Mouse (Mus musculus): ENCODE results near the gene Plppr2.

The Plppr2 gene

GRCm38 (mm10) chr9:21960558-21961208 lies 23.9 kb downstream of the Plppr2 start:
- no peak for DNase-seq (ENCODE audit: extremely low read depth, low read depth, low spot score)

GRCm38 (mm10) chr9:21961366-21961980 lies 24.6 kb downstream of the Plppr2 start:
- DNase-seq (ENCODE audit: extremely low read depth, low read depth, low spot score) = no peak

DNA sequence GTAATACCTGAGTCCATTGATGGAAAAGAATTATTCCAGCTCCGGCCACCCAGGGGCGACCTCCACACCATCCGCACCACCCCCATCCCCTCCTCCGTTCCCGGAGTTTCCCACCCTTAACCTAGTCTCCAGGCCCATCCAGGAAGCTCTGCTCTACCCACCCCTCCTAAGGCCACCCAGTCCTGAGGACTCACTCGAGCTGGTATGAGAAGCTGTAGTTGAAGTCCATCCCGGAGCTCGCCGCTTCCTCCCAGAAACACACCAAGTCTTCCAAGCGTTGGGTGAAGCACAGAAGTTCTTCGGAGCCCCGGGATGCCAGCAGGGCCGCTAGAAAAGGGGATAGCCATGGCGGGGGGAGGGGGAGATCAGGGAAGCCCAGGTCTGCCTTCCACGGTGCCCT lies 25.2 kb downstream of the Plppr2 start:
- DNase-seq (ENCODE audit: extremely low read depth, low read depth, low spot score) = no peak

DNA sequence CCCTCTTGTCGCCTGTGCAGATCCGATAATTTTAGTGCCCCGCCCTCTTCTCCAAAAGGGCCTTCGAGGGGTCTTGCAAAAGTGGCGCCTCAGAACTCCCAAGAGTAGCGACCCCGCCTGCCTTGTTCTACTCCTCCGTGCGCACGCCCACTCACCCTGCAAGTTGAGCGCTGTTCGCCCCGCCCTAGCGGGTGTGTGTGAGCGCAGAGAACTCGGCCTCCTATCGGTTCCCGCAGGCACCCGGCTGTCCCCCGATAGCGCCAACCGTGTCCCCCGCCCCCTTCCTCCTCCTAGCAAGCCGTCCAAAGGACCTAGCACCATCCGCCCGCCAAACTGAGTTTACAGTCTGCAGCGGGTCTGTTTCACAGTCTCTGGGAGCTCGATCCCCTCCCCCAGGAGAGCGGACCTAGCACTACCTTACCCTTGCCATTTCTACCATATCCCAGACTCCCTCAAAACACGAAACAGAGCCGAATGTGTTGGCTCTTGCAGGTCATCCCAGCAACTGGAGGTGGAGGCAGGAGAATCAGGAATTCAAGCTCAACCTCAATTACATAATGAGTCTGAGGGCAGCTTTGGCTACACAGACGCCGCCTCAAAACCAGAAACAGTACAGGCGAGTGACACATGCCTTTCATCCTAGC lies 25.7 kb downstream of the Plppr2 start:
- DNase-seq (ENCODE audit: extremely low read depth, low read depth, low spot score) = no peak

DNA sequence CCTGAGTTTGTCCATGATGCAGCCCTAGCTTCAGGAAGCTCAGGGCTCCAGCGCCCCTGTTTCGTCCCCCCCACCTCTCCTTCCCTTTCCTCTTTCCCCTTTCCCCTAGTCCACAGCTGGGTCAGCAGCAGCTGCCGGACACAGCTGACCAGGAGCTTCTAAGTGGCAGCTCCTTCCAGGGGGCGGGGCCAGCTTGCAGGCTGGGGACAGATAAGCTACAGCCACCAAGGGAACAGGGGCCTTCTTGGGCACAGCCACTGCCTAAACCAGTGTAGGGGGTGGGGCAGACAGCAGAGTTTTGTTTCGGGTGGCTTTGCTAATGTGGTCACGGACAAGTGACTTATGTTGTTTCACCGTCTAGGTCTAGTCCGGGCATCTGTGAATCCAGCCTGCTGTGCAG lies 26.6 kb downstream of the Plppr2 start, which contains the start of gene Epor:
TSS of gene Epor (minus strand) at position 90 of the 400 bp plus-strand sequence.
- no peak for DNase-seq (ENCODE audit: extremely low read depth, low read depth, low spot score)

DNA sequence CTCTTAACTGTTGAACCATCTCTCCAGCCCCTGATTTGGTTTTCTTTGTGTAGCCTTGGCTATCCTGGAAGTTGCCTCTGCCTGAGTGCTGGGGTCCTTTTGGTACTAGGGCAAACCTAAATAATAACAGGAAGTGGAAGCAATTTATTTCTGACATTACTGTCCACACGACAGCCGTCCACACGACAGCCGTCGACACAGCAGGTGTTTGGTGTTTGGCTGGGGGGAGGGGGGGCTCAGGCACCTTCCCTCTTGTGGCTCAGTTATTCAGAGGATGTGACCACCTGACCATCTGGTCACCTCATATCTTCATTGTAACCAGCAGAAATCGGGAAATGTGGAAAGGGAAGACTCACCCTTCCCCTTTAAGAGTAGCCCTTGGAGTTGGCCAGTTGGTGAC lies 32.0 kb downstream of the Plppr2 start:
- no peak for DNase-seq (ENCODE audit: extremely low read depth, low read depth, low spot score)

GRCm38 (mm10) chr9:21969304-21969703 lies 32.5 kb downstream of the Plppr2 start:
- DNase-seq (ENCODE audit: extremely low read depth, low read depth, low spot score) = no peak

- DNase-seq (ENCODE audit: extremely low read depth, low read depth, low spot score) = no peak
Measured at GRCm38 (mm10) chr9:21976626-21977175, 39.9 kb downstream of the Plppr2 start.

GRCm38 (mm10) chr9:21977331-21977730 lies 40.5 kb downstream of the Plppr2 start:
- DNase-seq (ENCODE audit: extremely low read depth, low read depth, low spot score) = no peak

GRCm38 (mm10) chr9:21977972-21978371 lies 41.1 kb downstream of the Plppr2 start:
- DNase-seq (ENCODE audit: extremely low read depth, low read depth, low spot score) = no peak

GRCm38 (mm10) chr9:21978398-21979128 lies 41.7 kb downstream of the Plppr2 start:
- DNase-seq (ENCODE audit: extremely low read depth, low read depth, low spot score) = no peak

GRCm38 (mm10) chr9:21983911-21984310 lies 47.1 kb downstream of the Plppr2 start:
- no peak for DNase-seq (ENCODE audit: extremely low read depth, low read depth, low spot score)

DNA sequence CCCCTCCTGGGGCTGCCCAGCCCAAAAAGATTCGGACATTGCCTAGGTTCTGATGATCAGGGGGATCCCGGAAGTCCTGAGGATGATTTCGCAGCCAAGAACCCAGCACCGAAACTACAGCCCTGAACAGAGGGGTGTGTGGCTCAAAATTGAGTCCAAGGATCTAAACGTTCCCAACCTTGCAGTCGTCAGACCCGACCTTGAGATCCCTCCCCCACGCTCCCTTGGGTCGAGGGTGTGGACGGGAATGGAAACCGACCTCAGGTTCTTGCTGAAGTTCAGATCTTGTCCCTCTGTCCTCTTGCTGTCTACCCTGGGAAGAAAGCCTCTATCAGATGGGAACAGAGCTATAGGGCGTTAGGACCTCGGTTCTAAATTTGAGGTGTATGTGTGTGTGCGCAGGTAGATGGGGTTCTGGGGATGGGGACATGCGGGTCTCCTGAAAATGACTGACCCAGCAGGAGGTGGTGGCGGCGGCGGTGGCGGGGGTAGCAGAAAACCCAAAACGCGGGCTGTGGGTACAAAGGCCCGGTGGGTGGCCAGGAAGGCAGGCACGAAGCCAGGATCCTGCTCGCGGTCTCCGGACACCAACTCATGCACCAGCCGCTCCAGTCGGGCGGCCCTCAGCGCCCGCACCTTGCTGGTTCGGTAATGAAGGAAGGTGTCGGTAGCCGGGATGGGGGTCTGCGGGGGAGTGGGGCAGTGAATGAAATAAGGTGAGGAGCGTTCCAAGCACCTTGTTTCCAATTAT lies 50.9 kb downstream of the Plppr2 start:
- no peak for DNase-seq (ENCODE audit: extremely low read depth, low read depth, low spot score)

DNA sequence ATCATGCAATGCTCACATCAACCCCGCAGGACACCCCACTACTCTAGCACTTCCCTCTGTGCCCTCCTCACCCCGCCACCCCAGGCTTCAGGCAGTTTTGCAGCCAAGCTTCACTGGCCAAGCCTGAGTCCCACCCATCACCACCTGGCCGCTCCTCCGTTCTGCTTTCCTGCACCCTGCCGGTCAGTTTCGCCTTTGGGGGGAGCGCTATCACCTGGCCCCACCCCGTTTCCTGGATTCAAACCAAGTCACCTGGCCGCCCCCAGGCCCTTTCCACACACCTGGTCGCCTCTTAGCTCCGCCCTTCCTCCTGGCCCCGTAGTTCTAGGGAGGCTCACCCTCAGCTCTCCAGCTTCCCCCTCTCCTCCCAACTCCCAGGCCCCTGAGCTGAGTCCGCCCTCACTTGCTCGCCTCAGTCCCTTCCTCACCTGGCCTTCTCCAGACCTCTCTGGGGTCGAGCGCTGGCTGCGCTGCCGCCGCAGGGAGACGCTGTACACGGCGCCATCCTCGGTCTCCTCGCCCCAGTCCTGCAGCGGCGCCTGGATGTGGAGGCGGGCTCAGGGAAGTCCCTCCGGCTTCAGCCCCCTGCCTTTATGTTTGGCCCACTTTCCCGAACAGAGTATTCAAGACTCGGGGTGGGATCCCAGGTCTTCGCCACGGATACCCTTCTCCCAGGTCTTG lies 51.7 kb downstream of the Plppr2 start:
- DNase-seq (ENCODE audit: extremely low read depth, low read depth, low spot score) = no peak

DNA sequence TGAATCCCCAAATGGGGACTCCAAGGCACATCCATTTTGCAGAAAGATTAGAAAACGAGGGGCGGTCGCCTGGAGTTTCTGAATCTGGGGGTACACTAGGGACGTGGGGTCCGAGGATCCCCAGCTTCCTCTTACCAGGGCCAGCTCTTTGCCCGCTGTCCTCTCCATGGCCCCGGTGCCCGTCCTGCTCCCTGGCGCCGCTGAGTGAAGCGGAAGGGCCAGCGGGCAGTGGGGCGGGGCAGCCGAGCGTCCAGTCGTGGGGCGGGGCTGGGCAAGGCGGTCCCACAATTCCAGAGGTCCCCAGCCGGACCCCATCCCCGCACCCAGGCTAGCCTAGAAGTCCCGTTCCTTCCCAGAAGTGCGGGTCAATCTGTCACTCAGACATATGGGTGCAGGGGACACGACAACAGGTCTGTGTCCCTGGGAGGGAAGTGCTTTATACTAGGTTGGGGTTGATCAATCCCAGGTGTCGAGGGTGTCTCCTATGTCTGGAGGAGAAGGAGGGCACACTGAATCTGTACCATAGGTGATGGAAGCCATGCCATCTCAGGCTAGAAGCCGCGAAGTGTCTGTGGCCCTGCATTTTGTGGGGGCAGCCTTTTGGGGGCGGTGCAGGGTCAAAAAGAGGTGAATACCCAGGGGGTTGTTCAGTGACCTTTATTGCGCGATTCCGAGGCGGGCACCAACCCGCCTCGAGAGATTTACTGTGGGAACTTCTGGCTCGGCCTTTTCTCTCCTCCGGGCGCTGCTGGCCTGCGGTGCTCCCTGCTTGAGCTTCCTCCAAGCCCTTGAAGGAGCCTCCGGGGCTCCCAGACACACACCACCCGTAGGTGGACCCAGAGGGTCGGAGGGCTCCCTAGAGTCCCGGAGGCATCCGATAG lies 52.6 kb downstream of the Plppr2 start, which contains the start of gene Rgl3:
TSS of gene Rgl3 (minus strand) at position 217 of the 881 bp plus-strand sequence.
- no peak for DNase-seq (ENCODE audit: extremely low read depth, low read depth, low spot score)

DNA sequence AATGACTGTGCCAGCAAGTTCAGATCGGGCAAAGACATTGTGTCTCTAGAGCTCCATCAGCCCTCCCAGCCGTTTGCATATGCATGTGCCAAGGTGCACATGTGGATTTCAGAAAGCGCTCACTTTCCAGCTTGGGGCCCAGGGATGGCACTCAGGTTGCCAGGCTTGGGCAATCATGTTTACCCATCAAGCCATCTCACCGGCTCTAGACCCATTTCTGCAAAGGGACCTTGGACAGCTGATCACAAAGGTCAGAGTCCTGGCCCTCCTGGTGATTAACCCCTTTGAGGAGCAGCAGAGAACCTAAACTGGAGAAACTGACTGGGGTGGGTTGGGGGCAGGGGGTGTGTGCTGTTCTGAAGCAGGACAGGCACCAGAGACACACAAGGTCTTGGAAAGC lies 55.4 kb downstream of the Plppr2 start:
- no peak for DNase-seq (ENCODE audit: extremely low read depth, low read depth, low spot score)

DNA sequence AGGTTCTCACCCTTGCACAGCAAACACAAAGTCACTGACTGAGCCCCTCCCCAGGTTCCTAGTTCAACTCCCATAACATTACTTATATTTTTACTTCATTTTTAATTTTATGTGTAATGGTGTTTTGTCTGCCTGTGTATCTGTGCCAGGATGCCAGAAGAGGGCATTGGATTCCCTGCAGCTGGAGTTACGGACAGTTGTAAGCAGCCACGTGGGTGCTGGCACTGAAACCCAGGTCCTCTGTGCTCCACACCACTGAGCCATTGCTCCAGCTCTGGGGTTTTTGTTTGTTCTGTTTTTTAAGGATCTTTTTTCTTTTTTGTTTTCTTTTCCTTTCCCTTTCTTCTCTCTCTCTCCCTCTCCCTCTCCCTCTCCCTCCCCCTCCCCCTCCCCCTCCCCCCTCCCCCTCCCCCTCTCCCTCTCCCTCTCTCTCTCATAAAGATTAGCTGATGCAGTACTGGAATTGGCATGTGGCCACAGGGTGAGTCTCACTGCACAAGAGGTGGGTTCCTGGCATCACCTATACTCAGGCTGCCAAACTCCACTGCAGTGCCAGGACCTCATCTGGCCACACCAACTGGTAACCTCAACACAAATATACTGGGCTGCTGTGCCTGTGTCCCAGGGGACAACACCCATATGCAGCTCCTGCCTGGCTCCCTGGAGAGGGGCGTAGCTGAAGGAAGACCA lies 59.5 kb downstream of the Plppr2 start:
- DNase-seq (ENCODE audit: extremely low read depth, low read depth, low spot score) = no peak

Data from fat pad, adult 2 months (tissue).